Comparison of ENCODE assay signal across 30 mouse cellular contexts in genomic region chr4:138336876-138337275, GRCm38 (mm10). TPM values are rescaled to one million over a fixed set of nuclear protein-coding genes. Genes with fewer than 3 reads are reported as not detected.
DNase-seq lines count a peak whose midpoint lies in the region; ATAC-seq and TF ChIP-seq lines count a peak whose summit lies in the region.
"Had no signal": no experiment of that assay in that cellular context is flagged by ENCODE, and none has a peak within 500 bp of the region (broad histone marks: within the 10 kb centered on the region; RNA-seq: fewer than 3 reads in every experiment).

No protein-coding gene starts in this region.

- TF ChIP-seq EP300 in stomach, postnatal 0 days (optimal IDR thresholded peaks at IDR 0.05) = no peak
- TF ChIP-seq EP300 in MEL (IDR thresholded peaks at IDR 0.05; ENCODE audit: low read depth in 1 of 2, low read length in 2 of 2) = 0 out of 4 replicates have a peak, but pooled peaks of 1 of the 2 experiments have one; percentile 19

- no peaks in the 10 kb centered on the region for H3K36me3 ChIP-seq in stomach, embryonic 16.5 days (ENCODE audit: control insufficient read depth, insufficient read depth, low read length)
- no peaks in the 10 kb centered on the region for H3K36me3 ChIP-seq in stomach, postnatal 0 days (ENCODE audit: control insufficient read depth, insufficient read depth, low read length)
- H3K36me3 ChIP-seq in MEL (ENCODE audit: control insufficient read depth in 1 of 2, insufficient read depth in 2 of 2, low read length in 2 of 2) = peaks cover 0 to 7% of the 10 kb centered on the region in 2 experiments; a peak in 2 of 4 replicates
- H3K36me3 ChIP-seq in midbrain, embryonic 14.5 days (ENCODE audit: control insufficient read depth, insufficient read depth, low read length) = no peaks in the 10 kb centered on the region
- H3K36me3 ChIP-seq: embryonic facial prominence, embryonic 13.5 days; embryonic facial prominence, embryonic 15.5 days; forebrain, embryonic 10.5 days; forebrain, embryonic 12.5 days; G1E had no signal

- ATAC-seq in stomach, embryonic 16.5 days (ENCODE audit: insufficient read depth, low FRiP score) = peak; percentile 42; the same call in 1 of the 2 replicates
- no peak for ATAC-seq in stomach, postnatal 0 days (ENCODE audit: low FRiP score, low TSS enrichment)
- no peak for ATAC-seq in midbrain, embryonic 14.5 days (ENCODE audit: low FRiP score, low TSS enrichment)
- ATAC-seq in cerebellum, adult (ENCODE audit: insufficient number of reproducible peaks, low FRiP score, low TSS enrichment) = no peak
- ATAC-seq: activated CD4-positive, CD25-positive, alpha-beta regulatory T cell, adult 4 months; CD4-positive, CD25-positive, alpha-beta regulatory T cell, adult 4 months; forebrain, embryonic 14.5 days; forebrain, embryonic 16.5 days; Patski had no signal

- no peak for TF ChIP-seq POLR2A in MEL (IDR thresholded peaks at IDR 0.05; ENCODE audit: control insufficient read depth in 1 of 2, insufficient read depth in 1 of 2, low read depth in 1 of 2, low read length in 2 of 2, poor library complexity in 1 of 2)
- TF ChIP-seq POLR2A in bone marrow macrophage, adult 2 months (IDR thresholded peaks at IDR 0.05; ENCODE audit: borderline replicate concordance, low read depth, low read length) = no peak

- H3K79me2 ChIP-seq in MEL (ENCODE audit: control insufficient read depth, insufficient read depth, low read length, poor library complexity) = no peaks in the 10 kb centered on the region

- H3K4me2 ChIP-seq in stomach, embryonic 16.5 days (ENCODE audit: low read depth, low read length) = no peak overlapping the region
- H3K4me2 ChIP-seq in stomach, postnatal 0 days (replicated peaks; ENCODE audit: low read depth) = no peak overlapping the region
- H3K4me2 ChIP-seq in midbrain, embryonic 14.5 days (ENCODE audit: low read length) = no peak overlapping the region
- H3K4me2 ChIP-seq: embryonic facial prominence, embryonic 13.5 days; embryonic facial prominence, embryonic 15.5 days; forebrain, embryonic 12.5 days had no signal

- H3K27me3 ChIP-seq in stomach, embryonic 16.5 days (ENCODE audit: control insufficient read depth, insufficient read depth, low read length) = no peaks in the 10 kb centered on the region
- no peaks in the 10 kb centered on the region for H3K27me3 ChIP-seq in stomach, postnatal 0 days (ENCODE audit: control insufficient read depth, insufficient read depth, low read length)
- H3K27me3 ChIP-seq in MEL (ENCODE audit: control insufficient read depth in 1 of 2, insufficient read depth in 2 of 2, low read length in 2 of 2) = no peaks in the 10 kb centered on the region; a peak in 1 of 4 replicates
- H3K27me3 ChIP-seq in midbrain, embryonic 14.5 days (ENCODE audit: control insufficient read depth, insufficient read depth, low read length) = no peaks in the 10 kb centered on the region
- H3K27me3 ChIP-seq: Patski had no signal

- WGBS in stomach, embryonic 16.5 days = 58% methylated on average over 5 of the region's 5 CpGs
- WGBS in stomach, postnatal 0 days = 55% methylated on average over 5 of the region's 5 CpGs
- 84% methylated on average over 5 of the region's 5 CpGs for WGBS in midbrain, embryonic 14.5 days

- no peak overlapping the region for H3K27ac ChIP-seq in stomach, embryonic 16.5 days (ENCODE audit: low read length)
- H3K27ac ChIP-seq in stomach, postnatal 0 days (replicated peaks) = no peak overlapping the region
- H3K27ac ChIP-seq in MEL (ENCODE audit: control insufficient read depth, low read depth, low read length) = peak overlapping the region; percentile 61
- peak overlapping the region; percentile 73 for H3K27ac ChIP-seq in bone marrow macrophage, adult 2 months (ENCODE audit: insufficient read depth, low read depth, low read length)
- H3K27ac ChIP-seq in midbrain, embryonic 14.5 days (replicated peaks; ENCODE audit: low read depth, low read length) = no peak overlapping the region
- H3K27ac ChIP-seq: embryonic facial prominence, embryonic 13.5 days; embryonic facial prominence, embryonic 15.5 days; forebrain, embryonic 10.5 days; forebrain, embryonic 12.5 days had no signal

- no peak overlapping the region for H3K4me3 ChIP-seq in stomach, embryonic 16.5 days (replicated peaks; ENCODE audit: low read length)
- no peak overlapping the region for H3K4me3 ChIP-seq in stomach, postnatal 0 days (ENCODE audit: low read depth, low read length)
- no peak overlapping the region for H3K4me3 ChIP-seq in MEL (ENCODE audit: control insufficient read depth in 1 of 2, insufficient read depth in 1 of 2, low read depth in 2 of 2, low read length in 2 of 2)
- H3K4me3 ChIP-seq in bone marrow macrophage, adult 2 months (ENCODE audit: insufficient read depth, low read length) = no peak overlapping the region
- no peak overlapping the region for H3K4me3 ChIP-seq in midbrain, embryonic 14.5 days (replicated peaks; ENCODE audit: low read depth, low read length)
- H3K4me3 ChIP-seq: embryonic facial prominence, embryonic 13.5 days; embryonic facial prominence, embryonic 15.5 days; erythroblast, embryonic 14.5 days; forebrain, embryonic 10.5 days; forebrain, embryonic 12.5 days had no signal

- no peaks in the 10 kb centered on the region for H3K9me3 ChIP-seq in stomach, embryonic 16.5 days (replicated peaks; ENCODE audit: control insufficient read depth, low read length)
- no peaks in the 10 kb centered on the region for H3K9me3 ChIP-seq in stomach, postnatal 0 days (ENCODE audit: control insufficient read depth, low read length)
- H3K9me3 ChIP-seq in MEL (replicated peaks; ENCODE audit: insufficient read depth, low read length) = no peaks in the 10 kb centered on the region
- no peaks in the 10 kb centered on the region for H3K9me3 ChIP-seq in midbrain, embryonic 14.5 days (ENCODE audit: control insufficient read depth, low read length)
- H3K9me3 ChIP-seq: embryonic facial prominence, embryonic 13.5 days; embryonic facial prominence, embryonic 15.5 days; forebrain, embryonic 10.5 days; forebrain, embryonic 12.5 days; G1E had no signal

- H3K9ac ChIP-seq in stomach, embryonic 16.5 days (ENCODE audit: low read length) = no peak overlapping the region
- no peak overlapping the region for H3K9ac ChIP-seq in stomach, postnatal 0 days (ENCODE audit: low read length)
- peak overlapping the region; percentile 58 for H3K9ac ChIP-seq in MEL (ENCODE audit: control insufficient read depth, low read depth, low read length, poor library complexity, severe bottlenecking)
- H3K9ac ChIP-seq in midbrain, embryonic 14.5 days (replicated peaks; ENCODE audit: low read length) = no peak overlapping the region
- H3K9ac ChIP-seq: embryonic facial prominence, embryonic 13.5 days; embryonic facial prominence, embryonic 15.5 days; forebrain, embryonic 12.5 days had no signal

- TF ChIP-seq CTCF in stomach, postnatal 0 days (IDR thresholded peaks at IDR 0.05; ENCODE audit: low read depth) = no peak
- TF ChIP-seq CTCF in MEL (IDR thresholded peaks at IDR 0.05 in 2 of 3, conservative IDR thresholded peaks at IDR 0.05 in 1 of 3; ENCODE audit: control insufficient read depth in 1 of 3, insufficient read depth in 1 of 3, low read depth in 2 of 3, low read length in 3 of 3, poor library complexity in 1 of 3, severe bottlenecking in 1 of 3) = no peak
- no peak for TF ChIP-seq CTCF in bone marrow macrophage, adult 2 months (IDR thresholded peaks at IDR 0.05; ENCODE audit: low read depth, low read length)

- DNase-seq in stomach, postnatal 0 days (ENCODE audit: low spot score) = no peak
- DNase-seq in MEL (ENCODE audit: low read depth, low spot score) = peak; percentile 80
- no peak for DNase-seq in midbrain, embryonic 14.5 days
- DNase-seq: adrenal gland, adult 8-10 months; adrenal gland, postnatal 14 days; adrenal gland, postnatal 36 days; B cell, adult 2 months; cerebellum, adult 11-12 months; cerebellum, adult 2 months; cerebellum, adult 9-10 months; cerebellum, postnatal 10 days; cerebellum, postnatal 36 days; embryo, embryonic 11 days had no signal

- TF ChIP-seq RAD21 in MEL (IDR thresholded peaks at IDR 0.05; ENCODE audit: low read depth, low read length) = no peak

- H3K4me1 ChIP-seq in stomach, embryonic 16.5 days (ENCODE audit: control insufficient read depth, insufficient read depth, low read length) = 0 out of 2 replicates have a peak, but pooled peaks cover 4% of the 10 kb centered on the region
- no peaks in the 10 kb centered on the region for H3K4me1 ChIP-seq in stomach, postnatal 0 days (replicated peaks; ENCODE audit: control insufficient read depth, insufficient read depth)
- peaks cover 7 to 21% of the 10 kb centered on the region in 2 experiments; a peak in 3 of 4 replicates for H3K4me1 ChIP-seq in MEL (ENCODE audit: control insufficient read depth in 1 of 2, insufficient read depth in 2 of 2, low read length in 2 of 2)
- H3K4me1 ChIP-seq in bone marrow macrophage, adult 2 months (ENCODE audit: control insufficient read depth, insufficient read depth, low read length) = peaks cover 24% of the 10 kb centered on the region
- no peaks in the 10 kb centered on the region for H3K4me1 ChIP-seq in midbrain, embryonic 14.5 days (ENCODE audit: control insufficient read depth, insufficient read depth, low read length)
- H3K4me1 ChIP-seq: forebrain, embryonic 10.5 days; forebrain, embryonic 12.5 days had no signal

RNA-seq across cellular contexts. Expression of gene Pink1, which starts 10.8 kb away (rescaled TPM):
- 33.0 and 34.2 TPM in 2 replicates for polyA plus RNA-seq in stomach, embryonic 16.5 days (2015; fragmentation: Nextera tagmentation; extraction: Ambion mirVana)
- polyA plus RNA-seq in stomach, postnatal 0 days (2015; fragmentation: Nextera tagmentation; extraction: Ambion mirVana) = 62.1 and 77.1 TPM in 2 replicates
- 14.0 and 21.2 TPM in 2 replicates for total RNA-seq in MEL (2012; rRNA removed)
- polyA plus RNA-seq in MEL (2012; ENCODE audit: insufficient read depth in 1 of 2, insufficient read length in 2 of 2, low read depth in 1 of 2, low replicate concordance in 2 of 2, missing spikeins in 1 of 2) = 10 to 100 TPM in 1 of 2 experiments, not detected in 1; 22.1 TPM
- polyA plus RNA-seq in bone marrow macrophage, adult 2 months (2012; ENCODE audit: insufficient read depth, insufficient read length, missing spikeins) = 79.8 and 87.1 TPM in 2 replicates
- polyA plus RNA-seq in midbrain, embryonic 14.5 days (2014; fragmentation: Nextera tagmentation; extraction: Ambion mirVana) = 54.1 and 74.7 TPM in 2 replicates

RNA-seq across cellular contexts. Expression of gene Cda, which starts 30.9 kb away (rescaled TPM):
- 12.6 and 14.9 TPM in 2 replicates for polyA plus RNA-seq in stomach, embryonic 16.5 days (2015; fragmentation: Nextera tagmentation; extraction: Ambion mirVana)
- 12.5 and 15.2 TPM in 2 replicates for polyA plus RNA-seq in stomach, postnatal 0 days (2015; fragmentation: Nextera tagmentation; extraction: Ambion mirVana)
- total RNA-seq in MEL (2012; rRNA removed) = 10.7 and 12.4 TPM in 2 replicates
- polyA plus RNA-seq in MEL (2012; ENCODE audit: insufficient read depth in 1 of 2, insufficient read length in 2 of 2, low read depth in 1 of 2, low replicate concordance in 2 of 2, missing spikeins in 1 of 2) = 10 to 100 TPM in 1 of 2 experiments, not detected in 1; 26.1 TPM
- not detected in 2 replicates for polyA plus RNA-seq in bone marrow macrophage, adult 2 months (2012; ENCODE audit: insufficient read depth, insufficient read length, missing spikeins)
- polyA plus RNA-seq in midbrain, embryonic 14.5 days (2014; fragmentation: Nextera tagmentation; extraction: Ambion mirVana) = 2.4 and 4.6 TPM in 2 replicates
- total RNA-seq: CH12.LX; common myeloid progenitor, adult 5-6 weeks; G1E had no signal
- polyA plus RNA-seq: activated CD4-positive, CD25-positive, alpha-beta regulatory T cell, adult 4 months; CD4-positive, CD25-positive, alpha-beta regulatory T cell, adult 4 months; G1E had no signal

RNA-seq across cellular contexts. Expression of gene Ddost, which starts 32.3 kb away (rescaled TPM):
- 418 and 440 TPM in 2 replicates for polyA plus RNA-seq in stomach, embryonic 16.5 days (2015; fragmentation: Nextera tagmentation; extraction: Ambion mirVana)
- polyA plus RNA-seq in stomach, postnatal 0 days (2015; fragmentation: Nextera tagmentation; extraction: Ambion mirVana) = 253 and 258 TPM in 2 replicates
- 251 and 283 TPM in 2 replicates for total RNA-seq in MEL (2012; rRNA removed)
- polyA plus RNA-seq in MEL (2012; ENCODE audit: insufficient read depth in 1 of 2, insufficient read length in 2 of 2, low read depth in 1 of 2, low replicate concordance in 2 of 2, missing spikeins in 1 of 2) = 100 to 1,000 TPM in 1 of 2 experiments, 10 to 100 TPM in 1; 68.9 to 402 TPM
- 112 and 119 TPM in 2 replicates for polyA plus RNA-seq in bone marrow macrophage, adult 2 months (2012; ENCODE audit: insufficient read depth, insufficient read length, missing spikeins)
- polyA plus RNA-seq in midbrain, embryonic 14.5 days (2014; fragmentation: Nextera tagmentation; extraction: Ambion mirVana) = 177 and 184 TPM in 2 replicates

RNA-seq across cellular contexts. Expression of gene Fam43b, which starts 59.5 kb away (rescaled TPM):
- not detected in 2 replicates for polyA plus RNA-seq in stomach, embryonic 16.5 days (2015; fragmentation: Nextera tagmentation; extraction: Ambion mirVana)
- polyA plus RNA-seq in stomach, postnatal 0 days (2015; fragmentation: Nextera tagmentation; extraction: Ambion mirVana) = 0.07 TPM in 1 of 2 replicates, not detected in the other
- not detected in 2 replicates for total RNA-seq in MEL (2012; rRNA removed)
- polyA plus RNA-seq in MEL (2012; ENCODE audit: insufficient read depth in 1 of 2, insufficient read length in 2 of 2, low read depth in 1 of 2, low replicate concordance in 2 of 2, missing spikeins in 1 of 2) = not detected
- polyA plus RNA-seq in bone marrow macrophage, adult 2 months (2012; ENCODE audit: insufficient read depth, insufficient read length, missing spikeins) = not detected in 2 replicates
- polyA plus RNA-seq in midbrain, embryonic 14.5 days (2014; fragmentation: Nextera tagmentation; extraction: Ambion mirVana) = 5.4 and 6.7 TPM in 2 replicates
- total RNA-seq: CH12.LX; common myeloid progenitor, adult 5-6 weeks had no signal
- polyA plus RNA-seq: activated CD4-positive, CD25-positive, alpha-beta regulatory T cell, adult 4 months; CD4-positive, CD25-positive, alpha-beta regulatory T cell, adult 4 months; embryonic facial prominence, embryonic 11.5 days; erythroblast, embryonic 14.5 days; forebrain, embryonic 10.5 days; G1E; Patski had no signal

Comparison
In these comparisons a context has a peak if more than half of its experiments do, and no peak if none do; other contexts are left out.
1. H3K27ac ChIP-seq: peak in MEL (single experiment) and bone marrow macrophage, adult 2 months (single experiment); none in stomach, embryonic 16.5 days (single experiment), stomach, postnatal 0 days (single experiment) and midbrain, embryonic 14.5 days (single experiment).